Mouse (Mus musculus) G1E (cell line): ENCODE measurements at regions not wholly inside any gene's neighbourhood (a gene's known extent, or its start where the extent isn't known, plus 50 kb on each side); places are given as distances from the start of the nearest gene placed in this dataset.

Experiments used
- ATAC-seq: 2 replicates; pipeline ENCODE4 v1.8.0; 2016; ENCODE audit warnings: mild to moderate bottlenecking; ENCODE audit not compliant: insufficient number of reproducible peaks, poor library complexity, low FRiP score, severe bottlenecking; ENCODE audit errors: extremely low read depth
- DNase-seq: peaks from one replicate; pipeline ENCODE4 v3.0.0; 2012; ENCODE audit warnings: low spot score
- H3K27me3 ChIP-seq: 2 replicates; pipeline ENCODE4 v1.6.1; 2012; ENCODE audit warnings: mild to moderate bottlenecking, low read length, inconsistent platforms; ENCODE audit not compliant: insufficient read depth
- H3K36me3 ChIP-seq: replicated peaks from 2 replicates; pipeline ENCODE3; 2012; ENCODE audit warnings: mild to moderate bottlenecking, inconsistent platforms
- H3K4me1 ChIP-seq: 2 replicates; pipeline ENCODE4 v1.6.1; 2012; ENCODE audit warnings: low read depth, low read length, inconsistent platforms, mixed read lengths; ENCODE audit not compliant: insufficient read depth
- H3K4me3 ChIP-seq: 2 replicates; pipeline ENCODE4 v1.5.1; 2012; ENCODE audit warnings: low read depth, mild to moderate bottlenecking, inconsistent platforms, low read length, moderate library complexity, mixed read lengths
- H3K9me3 ChIP-seq: replicated peaks from 2 replicates; pipeline ENCODE4 v1.6.1; 2012; ENCODE audit warnings: inconsistent platforms
- CTCF ChIP-seq: IDR thresholded peaks from 2 replicates; pipeline ENCODE4 v1.5.1; 2012; ENCODE audit warnings: low read depth, low read length, inconsistent platforms, mixed read lengths
- GATA1 ChIP-seq: IDR thresholded peaks from 2 replicates; pipeline ENCODE4 v1.6.1; 2012; ENCODE audit warnings: borderline replicate concordance, low read length, inconsistent platforms, mixed read lengths
- GATA2 ChIP-seq: IDR thresholded peaks from 2 replicates; pipeline ENCODE4 v1.6.1; 2012; ENCODE audit warnings: low read depth, low read length, inconsistent platforms, borderline replicate concordance
- POLR2AphosphoS5 ChIP-seq: IDR thresholded peaks from 2 replicates; pipeline ENCODE4 v1.6.1; 2012; ENCODE audit warnings: low read depth, low read length, inconsistent platforms; ENCODE audit not compliant: insufficient replicate concordance
- TAL1 ChIP-seq: conservative IDR thresholded peaks from 2 replicates; pipeline ENCODE4 v1.6.1; 2012; ENCODE audit warnings: low read depth, low read length, inconsistent platforms, mixed read lengths

GRCm38 (mm10) chr14:76824066-76824465, 212.5 kb upstream of the Ccdc122 start:
- no peak for TF ChIP-seq POLR2AphosphoS5
- no peak for TF ChIP-seq GATA1
- TF ChIP-seq GATA2, result no peak
- no peak for TF ChIP-seq TAL1
- TF ChIP-seq CTCF, result no peak
- peaks cover 20% of the 10 kb centered on the region for H3K9me3 ChIP-seq
- no peaks in the 10 kb centered on the region for H3K4me1 ChIP-seq
- no peaks in the 10 kb centered on the region for H3K36me3 ChIP-seq
- H3K4me3 ChIP-seq, result no peak overlapping the region
- ATAC-seq (no peak), DNase-seq (no peak)
- H3K27me3 ChIP-seq, result no peaks in the 10 kb centered on the region

- no peak for TF ChIP-seq GATA2
- no peak for TF ChIP-seq CTCF
- no peak for TF ChIP-seq POLR2AphosphoS5
- TF ChIP-seq GATA1, result no peak
- no peak for TF ChIP-seq TAL1
- DNase-seq, result no peak
- no peaks in the 10 kb centered on the region for H3K4me1 ChIP-seq
Measured at GRCm38 (mm10) chr14:76822766-76823325, 213.7 kb upstream of the Ccdc122 start.

GRCm38 (mm10) chr14:76821892-76822291, 214.7 kb upstream of the Ccdc122 start:
- H3K4me3 ChIP-seq, result no peak overlapping the region
- peaks cover 29% of the 10 kb centered on the region for H3K9me3 ChIP-seq
- no peaks in the 10 kb centered on the region for H3K4me1 ChIP-seq
- ATAC-seq (no peak), DNase-seq (no peak)
- no peaks in the 10 kb centered on the region for H3K36me3 ChIP-seq
- no peaks in the 10 kb centered on the region for H3K27me3 ChIP-seq
- no peak for TF ChIP-seq GATA1
- TF ChIP-seq POLR2AphosphoS5, result no peak

More at GRCm38 (mm10) chr14:76822766-76823325, 213.7 kb upstream of the Ccdc122 start:
- Histone ChIP-seq H3K4me3 (no peak overlapping the region), H3K9me3 (peaks cover 27% of the 10 kb centered on the region), H3K27me3 (no peaks in the 10 kb centered on the region), H3K36me3 (no peaks in the 10 kb centered on the region)
- ATAC-seq, result no peak

- H3K27me3 ChIP-seq, result no peaks in the 10 kb centered on the region
- H3K36me3 ChIP-seq, result no peaks in the 10 kb centered on the region
- peaks cover 32% of the 10 kb centered on the region for H3K9me3 ChIP-seq
- no peak overlapping the region for H3K4me3 ChIP-seq
- ATAC-seq (no peak), DNase-seq (no peak)
- TF ChIP-seq POLR2AphosphoS5 (no peak), TAL1 (no peak), GATA2 (no peak), GATA1 (no peak), CTCF (no peak)
- H3K4me1 ChIP-seq, result no peaks in the 10 kb centered on the region
Measured at GRCm38 (mm10) chr14:76821484-76821883, 215.1 kb upstream of the Ccdc122 start.

- TF ChIP-seq CTCF (no peak), GATA1 (no peak), TAL1 (no peak), GATA2 (no peak), POLR2AphosphoS5 (no peak)
- no peaks in the 10 kb centered on the region for H3K36me3 ChIP-seq
- no peaks in the 10 kb centered on the region for H3K27me3 ChIP-seq
- H3K4me1 ChIP-seq, result no peaks in the 10 kb centered on the region
- H3K4me3 ChIP-seq, result no peak overlapping the region
- ATAC-seq, result no peak
- peaks cover 33% of the 10 kb centered on the region for H3K9me3 ChIP-seq
- DNase-seq, result no peak
Measured at GRCm38 (mm10) chr14:76820989-76821388, 215.6 kb upstream of the Ccdc122 start.

- no peaks in the 10 kb centered on the region for H3K4me1 ChIP-seq
- peaks cover 39% of the 10 kb centered on the region for H3K9me3 ChIP-seq
- H3K36me3 ChIP-seq, result no peaks in the 10 kb centered on the region
- no peaks in the 10 kb centered on the region for H3K27me3 ChIP-seq
- no peak for TF ChIP-seq POLR2AphosphoS5
- no peak for TF ChIP-seq TAL1
- no peak for TF ChIP-seq GATA2
- TF ChIP-seq GATA1, result no peak
- TF ChIP-seq CTCF, result no peak
- no peak for DNase-seq
- ATAC-seq, result no peak
- H3K4me3 ChIP-seq, result no peak overlapping the region
Measured at GRCm38 (mm10) chr14:76819690-76820089, 216.9 kb upstream of the Ccdc122 start.
